Mouse (Mus musculus) liver, embryonic 14.5 days (tissue): ENCODE data around the gene Ctrb1. TPM values are rescaled to one million over a fixed set of nuclear protein-coding genes. Genes with fewer than 3 reads are reported as not detected.

Experiments
- ATAC-seq: fragments of 200-750 bp; cut with Nextera tagmentation; 2 replicates; pipeline ENCODE4 v1.8.0; 2017; ENCODE audit warnings: moderate number of reproducible peaks, mild to moderate bottlenecking, moderate library complexity; ENCODE audit not compliant: insufficient read depth
- DNase-seq, 3 experiments: peaks; one replicate each; pipeline ENCODE4 v3.0.0-alpha.2; 2012 to 2013; ENCODE audit warnings: low read depth in 3 of 3, low spot score in 3 of 3
- H3K27ac ChIP-seq: fragments of 300-500 bp; sonication (generic); 2 replicates; pipeline ENCODE4 v1.5.1; 2014; ENCODE audit warnings: moderate library complexity, mild to moderate bottlenecking, control low read depth, inconsistent platforms
- H3K27me3 ChIP-seq: fragments of 300-500 bp; sonication (generic); 2 replicates; pipeline ENCODE4 v1.6.1; 2014; ENCODE audit warnings: mild to moderate bottlenecking, low read length, moderate library complexity; ENCODE audit not compliant: control insufficient read depth, insufficient read depth
- H3K36me3 ChIP-seq: fragments of 300-500 bp; sonication (generic); replicated peaks from 2 replicates; pipeline ENCODE4 v1.6.1; 2014; ENCODE audit warnings: low read depth; ENCODE audit not compliant: control insufficient read depth, insufficient read depth
- H3K4me1 ChIP-seq, 2 experiments: fragments of 200-500 bp in 1 of 2; fragments of 300-500 bp in 1 of 2; sonication (generic) in 1 of 2; replicated peaks; 2 replicates each; pipeline ENCODE4 v1.6.1; 2012 to 2014; ENCODE audit warnings: antibody characterized with exemption in 1 of 2, inconsistent platforms in 1 of 2, low read length in 1 of 2; ENCODE audit not compliant: control insufficient read depth in 2 of 2, insufficient read depth in 2 of 2
- H3K4me2 ChIP-seq: fragments of 300-500 bp; sonication (generic); 2 replicates; pipeline ENCODE4 v1.6.1; 2014; ENCODE audit warnings: low read depth, mild to moderate bottlenecking, control low read depth, moderate library complexity
- H3K4me3 ChIP-seq, 2 experiments: fragments of 200-500 bp in 1 of 2; fragments of 300-500 bp in 1 of 2; sonication (generic) in 1 of 2; 2 replicates each; pipeline ENCODE4 v1.5.1; 2012 to 2014; ENCODE audit warnings: low read depth in 2 of 2, low read length in 2 of 2, mild to moderate bottlenecking in 2 of 2, control low read depth in 1 of 2, inconsistent platforms in 1 of 2, moderate library complexity in 1 of 2; ENCODE audit not compliant: insufficient read depth in 1 of 2
- H3K9ac ChIP-seq: fragments of 300-500 bp; sonication (generic); replicated peaks from 2 replicates; pipeline ENCODE4 v1.6.1; 2014; ENCODE audit warnings: mild to moderate bottlenecking, control low read depth, moderate library complexity
- H3K9me3 ChIP-seq: fragments of 300-500 bp; sonication (generic); 2 replicates; pipeline ENCODE4 v1.6.1; 2016; ENCODE audit warnings: low read length, mixed read lengths; ENCODE audit not compliant: control insufficient read depth
- CTCF ChIP-seq: IDR thresholded peaks from 2 replicates; pipeline ENCODE4 v1.5.1; 2016; ENCODE audit warnings: antibody characterized with exemption, low read depth, control low read depth
- EP300 ChIP-seq: IDR thresholded peaks from 2 replicates; pipeline ENCODE4 v1.6.1; 2016; ENCODE audit warnings: antibody characterized with exemption, low read depth
- WGBS: fragments of 180-500 bp; shearing (Covaris S2); extraction: QIAGEN DNeasy Blood & Tissue Kit; methylation state at CpG from one replicate; pipeline ENCODE4 v1.1.7; 2014; ENCODE audit not compliant: insufficient replicate concordance; 5-methylcytosine and 5-hydroxymethylcytosine counted together
- polyA plus RNA-seq, 2 experiments: library from polyadenylated mRNA; depleted of rRNA in 1 of 2; stranded (reverse) in 1 of 2; unstranded in 1 of 2; fragments of >200 nt; fragmentation: Nextera tagmentation in 1 of 2; extraction: Ambion mirVana in 1 of 2; gene quantifications; 2 replicates each; pipeline versions ENCODE4 v1.2.1 to v1.2.3; 2012 to 2014

Gene Ctrb1
- polyA plus RNA-seq, 2 experiments = 1.5 to 2.5 TPM

- Histone ChIP-seq H3K4me3 (peak overlapping the region; percentile 27 to 59), H3K4me1 (peaks cover 0 to 39% of the 10 kb centered on the region in 2 experiments; a peak in 2 of 4 replicates), H3K27me3 (peaks cover 39% of the 10 kb centered on the region), H3K4me2 (peak overlapping the region; percentile 80), H3K27ac (no peak overlapping the region), H3K9ac (peak overlapping the region; percentile 58; the same call in 1 of the 2 replicates), H3K9me3 (no peaks in the 10 kb centered on the region), H3K36me3 (no peaks in the 10 kb centered on the region)
- no peak for TF ChIP-seq EP300
- TF ChIP-seq CTCF = no peak
- ATAC-seq = peak; percentile 87
- DNase-seq = peak; percentile 75 to 81 (median 80)
- under 1% methylated on average over 41 of the region's 41 CpGs for WGBS
Measured at GRCm38 (mm10) chr8:111732004-111732403, 41.2 kb upstream of the Ctrb1 start.

- Histone ChIP-seq H3K9me3 (no peaks in the 10 kb centered on the region), H3K36me3 (no peaks in the 10 kb centered on the region), H3K27ac (no peak overlapping the region), H3K4me1 (peaks cover 0 to 44% of the 10 kb centered on the region in 2 experiments; a peak in 2 of 4 replicates), H3K4me2 (peak overlapping the region; percentile 80), H3K27me3 (peaks cover 39% of the 10 kb centered on the region), H3K4me3 (peak overlapping the region; percentile 32 to 59), H3K9ac (peak overlapping the region; percentile 58; the same call in 1 of the 2 replicates)
- no peak for TF ChIP-seq EP300
- TF ChIP-seq CTCF = no peak
- peak; percentile 4; the same call in 1 of the 2 replicates for ATAC-seq
- DNase-seq = no peak
- WGBS = 2% methylated on average over 39 of the region's 39 CpGs
Measured at GRCm38 (mm10) chr8:111731231-111731977, 40.6 kb upstream of the Ctrb1 start.

- H3K4me1 ChIP-seq = peaks cover 0 to 43% of the 10 kb centered on the region in 2 experiments; a peak in 2 of 4 replicates
Measured at GRCm38 (mm10) chr8:111729233-111730170, 38.7 kb upstream of the Ctrb1 start.

GRCm38 (mm10) chr8:111728481-111728880 lies 37.7 kb upstream of the Ctrb1 start:
- Histone ChIP-seq H3K4me2 (no peak overlapping the region), H3K9ac (no peak overlapping the region), H3K9me3 (no peaks in the 10 kb centered on the region), H3K4me1 (peaks cover 0 to 42% of the 10 kb centered on the region in 2 experiments; a peak in 2 of 4 replicates), H3K27ac (no peak overlapping the region), H3K4me3 (no peak overlapping the region), H3K36me3 (no peaks in the 10 kb centered on the region), H3K27me3 (peaks cover 32% of the 10 kb centered on the region)
- ATAC-seq = no peak
- no peak for DNase-seq
- TF ChIP-seq EP300 (no peak), CTCF (no peak)
- WGBS = 59% methylated on average over 5 of the region's 5 CpGs

More at GRCm38 (mm10) chr8:111729233-111730170, 38.7 kb upstream of the Ctrb1 start:
- DNase-seq (no peak), ATAC-seq (no peak)
- WGBS = 49% methylated on average over 7 of the region's 7 CpGs
- TF ChIP-seq EP300 (no peak), CTCF (no peak)
- Histone ChIP-seq H3K27ac (no peak overlapping the region), H3K4me2 (no peak overlapping the region; the same call in 1 of the 2 replicates), H3K36me3 (no peaks in the 10 kb centered on the region), H3K9me3 (no peaks in the 10 kb centered on the region), H3K27me3 (peaks cover 39% of the 10 kb centered on the region), H3K9ac (no peak overlapping the region), H3K4me3 (no peak overlapping the region)
